Mouse (Mus musculus) gastrocnemius, adult 2 months (tissue): Measurements from ENCODE around the gene Cldn18. TPM values are rescaled to one million over a fixed set of nuclear protein-coding genes. Genes with fewer than 3 reads are reported as not detected.
A peak's percentile ranks its signal among the peaks of the same experiment; 100 is the strongest.

Experiments
- DNase-seq: peaks from one replicate; pipeline ENCODE4 v3.0.0; 2022
- H3K27ac ChIP-seq: fragments of 200-600 bp; 2 replicates; pipeline ENCODE4 v1.8.1; 2022; ENCODE audit warnings: mild to moderate bottlenecking
- H3K4me3 ChIP-seq: fragments of 200-600 bp; 2 replicates; pipeline ENCODE4 v1.8.1; 2022; ENCODE audit warnings: mild to moderate bottlenecking, moderate library complexity
- CTCF ChIP-seq: fragments of 200-600 bp; IDR thresholded peaks from 2 replicates; pipeline ENCODE4 v1.8.1; 2022; ENCODE audit warnings: antibody characterized with exemption, mild to moderate bottlenecking, moderate library complexity
- intact Hi-C: fragments of 180-260 bp; cut with DNase I; formaldehyde crosslinking; loops from one replicate; pipeline ENCODE4 v1.15.1; 2025
- long read RNA-seq, 2 experiments: library from polyadenylated mRNA; stranded (forward); transcript quantifications; one replicate each; pipeline ENCODE4 v2.0.0; 2021
- total RNA-seq, 2 experiments: library from RNA; stranded (reverse); gene quantifications; 2 replicates each; pipeline ENCODE4 v1.2.3; 2021

Cldn18 gene
- not detected for total RNA-seq
- long read RNA-seq, experiment 1, result 0 reads
- long read RNA-seq, experiment 2, result 0 reads

GRCm38 (mm10) chr9:99717134-99717533, at the start of gene Cldn18:
TSS of gene Cldn18 (minus strand) at chr9:99717267.
- no peak for TF ChIP-seq CTCF
- no peak for DNase-seq
- Histone ChIP-seq H3K27ac (no peak within 1 kb of the TSS), H3K4me3 (no peak within 1 kb of the TSS)
- intact Hi-C loops, result no loop called here

GRCm38 (mm10) chr9:99763530-99763929, 46.5 kb upstream of the Cldn18 start:
- no peak overlapping the region for H3K27ac ChIP-seq
- TF ChIP-seq CTCF, result peak; percentile 22; the same call in 1 of the 2 replicates
- no peak for DNase-seq
- no peak overlapping the region for H3K4me3 ChIP-seq
- intact Hi-C loops, result no loop called here

GRCm38 (mm10) chr9:99750272-99750671, 33.2 kb upstream of the Cldn18 start:
- DNase-seq, result no peak
- no peak overlapping the region for H3K4me3 ChIP-seq
- no peak overlapping the region for H3K27ac ChIP-seq
- TF ChIP-seq CTCF, result no peak
- intact Hi-C loops, result no loop called here

- intact Hi-C loops, result no loop called here
- no peak for DNase-seq
- no peak for TF ChIP-seq CTCF
- Histone ChIP-seq H3K27ac (no peak overlapping the region), H3K4me3 (no peak overlapping the region)
These were observed 31.2 kb upstream of the Cldn18 start for GRCm38 (mm10) chr9:99748279-99748678.

- intact Hi-C loops, result no loop called here
- no peak for TF ChIP-seq CTCF
- H3K27ac ChIP-seq, result no peak overlapping the region
- H3K4me3 ChIP-seq, result no peak overlapping the region
- no peak for DNase-seq
These were observed 30.7 kb upstream of the Cldn18 start for GRCm38 (mm10) chr9:99747731-99748130.

- Histone ChIP-seq H3K4me3 (no peak overlapping the region), H3K27ac (no peak overlapping the region)
- intact Hi-C loops, result no loop called here
- no peak for DNase-seq
- no peak for TF ChIP-seq CTCF
These were observed 27.5 kb upstream of the Cldn18 start for GRCm38 (mm10) chr9:99744548-99744947.

- intact Hi-C loops, result no loop called here
- DNase-seq, result peak; percentile 41
- no peak overlapping the region for H3K27ac ChIP-seq
- no peak overlapping the region for H3K4me3 ChIP-seq
- TF ChIP-seq CTCF, result peak; percentile 48
These were observed 13.0 kb upstream of the Cldn18 start for GRCm38 (mm10) chr9:99729943-99730646.

- H3K27ac ChIP-seq, result no peak overlapping the region
- no peak for TF ChIP-seq CTCF
- intact Hi-C loops, result no loop called here
- H3K4me3 ChIP-seq, result no peak overlapping the region
- DNase-seq, result no peak
These were observed 10.8 kb upstream of the Cldn18 start for GRCm38 (mm10) chr9:99727819-99728218.

GRCm38 (mm10) chr9:99725278-99725677, 8.2 kb upstream of the Cldn18 start:
- no peak for DNase-seq
- no peak overlapping the region for H3K27ac ChIP-seq
- TF ChIP-seq CTCF, result no peak
- H3K4me3 ChIP-seq, result no peak overlapping the region
- intact Hi-C loops, result no loop called here

- H3K4me3 ChIP-seq, result no peak overlapping the region
- no peak for DNase-seq
- no peak for TF ChIP-seq CTCF
- intact Hi-C loops, result no loop called here
- no peak overlapping the region for H3K27ac ChIP-seq
These were observed 2.9 kb upstream of the Cldn18 start for GRCm38 (mm10) chr9:99720011-99720410.

GRCm38 (mm10) chr9:99710297-99710696, 6.8 kb downstream of the Cldn18 start:
- DNase-seq, result no peak
- no peak overlapping the region for H3K4me3 ChIP-seq
- intact Hi-C loops, result no loop called here
- TF ChIP-seq CTCF, result no peak
- H3K27ac ChIP-seq, result no peak overlapping the region

GRCm38 (mm10) chr9:99709588-99710248, 7.3 kb downstream of the Cldn18 start:
- no peak for DNase-seq
- H3K4me3 ChIP-seq, result no peak overlapping the region
- intact Hi-C loops, result no loop called here
- H3K27ac ChIP-seq, result no peak overlapping the region
- no peak for TF ChIP-seq CTCF

- no peak for DNase-seq
- no peak for TF ChIP-seq CTCF
- intact Hi-C loops, result no loop called here
- H3K4me3 ChIP-seq, result no peak overlapping the region
- H3K27ac ChIP-seq, result no peak overlapping the region
These were observed 9.5 kb downstream of the Cldn18 start for GRCm38 (mm10) chr9:99707425-99708126.
